Mouse (Mus musculus) forebrain, embryonic 10.5 days (tissue): ENCODE measurements around the gene Neurl1b. TPM values are rescaled to one million over a fixed set of nuclear protein-coding genes. Genes with fewer than 3 reads are reported as not detected.

Source experiments
- DNase-seq: peaks from one replicate; pipeline ENCODE4 v3.0.0-alpha.2; 2017; ENCODE audit warnings: low spot score; ENCODE audit errors: extremely low spot score
- H3K27ac ChIP-seq: fragments of 300-500 bp; sonication (generic); 2 replicates; pipeline ENCODE4 v1.5.1; 2016; ENCODE audit warnings: mild to moderate bottlenecking
- H3K27me3 ChIP-seq: fragments of 300-500 bp; sonication (generic); 2 replicates; pipeline ENCODE4 v1.6.1; 2016; ENCODE audit warnings: mild to moderate bottlenecking; ENCODE audit not compliant: poor library complexity, severe bottlenecking
- H3K36me3 ChIP-seq: fragments of 300-500 bp; sonication (generic); replicated peaks from 2 replicates; pipeline ENCODE4 v1.6.1; 2016; ENCODE audit warnings: mild to moderate bottlenecking, moderate library complexity
- H3K4me1 ChIP-seq: fragments of 300-500 bp; sonication (generic); 2 replicates; pipeline ENCODE4 v1.6.1; 2016
- H3K4me3 ChIP-seq: fragments of 300-500 bp; sonication (generic); 2 replicates; pipeline ENCODE4 v1.5.1; 2016; ENCODE audit warnings: mild to moderate bottlenecking, moderate library complexity
- H3K9me3 ChIP-seq: fragments of 300-500 bp; sonication (generic); 2 replicates; pipeline ENCODE4 v1.6.1; 2016; ENCODE audit warnings: mild to moderate bottlenecking, moderate library complexity
- WGBS: fragments of 180-500 bp; shearing (Covaris S2); methylation state at CpG from one replicate; pipeline ENCODE4 v1.1.7; 2016; 5-methylcytosine and 5-hydroxymethylcytosine counted together
- polyA plus RNA-seq: library from polyadenylated mRNA; unstranded; fragments of >200 nt; fragmentation: Nextera tagmentation; extraction: Ambion mirVana; gene quantifications from 2 replicates; pipeline ENCODE4 v1.2.1, GENCODE M21; 2016

Gene Neurl1b
- polyA plus RNA-seq, 1 experiment from 2014 or later, result 0.10 TPM

GRCm38 (mm10) chr17:26466741-26467150, 52.1 kb downstream of the Neurl1b start:
- Histone ChIP-seq H3K36me3 (no peaks in the 10 kb centered on the region), H3K27me3 (peaks cover 7% of the 10 kb centered on the region), H3K4me3 (no peak overlapping the region), H3K27ac (peak overlapping the region; percentile 36), H3K9me3 (no peaks in the 10 kb centered on the region), H3K4me1 (peaks cover 9% of the 10 kb centered on the region)
- peak; percentile 76 for DNase-seq
- WGBS, result 13% methylated on average over 4 of the region's 4 CpGs

GRCm38 (mm10) chr17:26467619-26468018, 53.0 kb downstream of the Neurl1b start:
- Histone ChIP-seq H3K27ac (no peak overlapping the region), H3K27me3 (peaks cover 7% of the 10 kb centered on the region)
- 84% methylated on average over 4 of the region's 4 CpGs for WGBS

GRCm38 (mm10) chr17:26468102-26468894, 53.7 kb downstream of the Neurl1b start:
- Histone ChIP-seq H3K4me1 (peaks cover 4% of the 10 kb centered on the region), H3K27ac (no peak overlapping the region), H3K27me3 (peaks cover 7% of the 10 kb centered on the region), H3K9me3 (no peaks in the 10 kb centered on the region), H3K4me3 (no peak overlapping the region), H3K36me3 (no peaks in the 10 kb centered on the region)
- no peak for DNase-seq
- 87% methylated on average over 13 of the region's 13 CpGs for WGBS

More at GRCm38 (mm10) chr17:26467619-26468018, 53.0 kb downstream of the Neurl1b start:
- Histone ChIP-seq H3K4me1 (peaks cover 7% of the 10 kb centered on the region), H3K4me3 (no peak overlapping the region), H3K36me3 (no peaks in the 10 kb centered on the region), H3K9me3 (no peaks in the 10 kb centered on the region)
- DNase-seq, result no peak

GRCm38 (mm10) chr17:26476871-26477270, 62.2 kb downstream of the Neurl1b start:
- no peak for DNase-seq
- H3K36me3 ChIP-seq, result no peaks in the 10 kb centered on the region
- WGBS, result 66% methylated on average over 6 of the region's 6 CpGs
- H3K4me3 ChIP-seq, result no peak overlapping the region
- no peak overlapping the region for H3K27ac ChIP-seq
- H3K4me1 ChIP-seq, result peaks cover 8% of the 10 kb centered on the region; the same call in 1 of the 2 replicates
- H3K9me3 ChIP-seq, result no peaks in the 10 kb centered on the region
- no peaks in the 10 kb centered on the region for H3K27me3 ChIP-seq

GRCm38 (mm10) chr17:26478672-26479071, 64.0 kb downstream of the Neurl1b start:
- Histone ChIP-seq H3K36me3 (no peaks in the 10 kb centered on the region), H3K4me1 (peaks cover 8% of the 10 kb centered on the region; the same call in 1 of the 2 replicates), H3K27me3 (no peaks in the 10 kb centered on the region), H3K27ac (no peak overlapping the region), H3K9me3 (no peaks in the 10 kb centered on the region), H3K4me3 (no peak overlapping the region)
- WGBS, result 87% methylated on average over 4 of the region's 4 CpGs
- DNase-seq, result no peak

- no peak overlapping the region for H3K27ac ChIP-seq
- H3K9me3 ChIP-seq, result no peaks in the 10 kb centered on the region
- no peak for DNase-seq
- 87% methylated on average over 6 of the region's 6 CpGs for WGBS
- H3K36me3 ChIP-seq, result no peaks in the 10 kb centered on the region
- H3K27me3 ChIP-seq, result no peaks in the 10 kb centered on the region
- peaks cover 8% of the 10 kb centered on the region; the same call in 1 of the 2 replicates for H3K4me1 ChIP-seq
- no peak overlapping the region for H3K4me3 ChIP-seq
Measured at GRCm38 (mm10) chr17:26479619-26480018, 65.0 kb downstream of the Neurl1b start.

- WGBS, result 79% methylated on average over 4 of the region's 4 CpGs
- H3K27me3 ChIP-seq, result no peaks in the 10 kb centered on the region
- H3K4me1 ChIP-seq, result peaks cover 8% of the 10 kb centered on the region; the same call in 1 of the 2 replicates
- no peak for DNase-seq
- no peak overlapping the region for H3K4me3 ChIP-seq
- H3K36me3 ChIP-seq, result no peaks in the 10 kb centered on the region
- no peaks in the 10 kb centered on the region for H3K9me3 ChIP-seq
- no peak overlapping the region for H3K27ac ChIP-seq
Measured at GRCm38 (mm10) chr17:26480956-26481355, 66.3 kb downstream of the Neurl1b start.

GRCm38 (mm10) chr17:26484626-26485421, 70.2 kb downstream of the Neurl1b start:
- 91% methylated on average over 14 of the region's 14 CpGs for WGBS
- Histone ChIP-seq H3K27ac (no peak overlapping the region), H3K4me3 (no peak overlapping the region), H3K4me1 (no peaks in the 10 kb centered on the region), H3K27me3 (no peaks in the 10 kb centered on the region), H3K9me3 (no peaks in the 10 kb centered on the region), H3K36me3 (no peaks in the 10 kb centered on the region)
- no peak for DNase-seq

GRCm38 (mm10) chr17:26487266-26487665, 72.6 kb downstream of the Neurl1b start:
- Histone ChIP-seq H3K36me3 (no peaks in the 10 kb centered on the region), H3K27me3 (no peaks in the 10 kb centered on the region), H3K27ac (no peak overlapping the region), H3K9me3 (peaks cover 5% of the 10 kb centered on the region), H3K4me1 (no peaks in the 10 kb centered on the region), H3K4me3 (no peak overlapping the region)
- WGBS, result 66% methylated on average over 5 of the region's 5 CpGs
- DNase-seq, result no peak

GRCm38 (mm10) chr17:26487917-26488316, 73.3 kb downstream of the Neurl1b start:
- Histone ChIP-seq H3K9me3 (peaks cover 11% of the 10 kb centered on the region), H3K36me3 (no peaks in the 10 kb centered on the region), H3K27ac (no peak overlapping the region), H3K27me3 (no peaks in the 10 kb centered on the region), H3K4me1 (no peaks in the 10 kb centered on the region), H3K4me3 (no peak overlapping the region)
- no peak for DNase-seq
- 92% methylated on average over 4 of the region's 4 CpGs for WGBS

GRCm38 (mm10) chr17:26488711-26489403, 74.2 kb downstream of the Neurl1b start:
- WGBS, result 90% methylated on average over 8 of the region's 8 CpGs

GRCm38 (mm10) chr17:26490072-26490471, 75.4 kb downstream of the Neurl1b start:
- Histone ChIP-seq H3K27me3 (no peaks in the 10 kb centered on the region), H3K4me1 (no peaks in the 10 kb centered on the region), H3K27ac (no peak overlapping the region), H3K4me3 (no peak overlapping the region), H3K9me3 (peaks cover 21% of the 10 kb centered on the region), H3K36me3 (no peaks in the 10 kb centered on the region)
- 92% methylated on average over 10 of the region's 10 CpGs for WGBS
- DNase-seq, result no peak

More at GRCm38 (mm10) chr17:26488711-26489403, 74.2 kb downstream of the Neurl1b start:
- Histone ChIP-seq H3K27me3 (no peaks in the 10 kb centered on the region), H3K4me3 (no peak overlapping the region), H3K27ac (no peak overlapping the region), H3K36me3 (no peaks in the 10 kb centered on the region), H3K4me1 (no peaks in the 10 kb centered on the region), H3K9me3 (peaks cover 19% of the 10 kb centered on the region)
- no peak for DNase-seq
